Mouse (Mus musculus) hindbrain, embryonic 14.5 days (tissue): ENCODE data around the gene Olfr1359. TPM values are rescaled to one million over a fixed set of nuclear protein-coding genes. Genes with fewer than 3 reads are reported as not detected.
"Not testable (repeated sequence)": the region's sequence is repeated elsewhere in the genome, so short reads cannot be mapped to it uniquely, and the experiment has no call there.

Source experiments
- ATAC-seq: fragments of 200-750 bp; cut with Nextera tagmentation; 2 replicates; pipeline ENCODE4 v1.8.0; 2017; ENCODE audit warnings: moderate number of reproducible peaks, mild to moderate bottlenecking, moderate TSS enrichment, moderate library complexity; ENCODE audit not compliant: low FRiP score
- DNase-seq: peaks from one replicate; pipeline ENCODE4 v3.0.0-alpha.2; 2015; ENCODE audit warnings: low spot score
- H3K27ac ChIP-seq: fragments of 300-500 bp; sonication (generic); 2 replicates; pipeline ENCODE4 v1.5.1; 2014; ENCODE audit warnings: mild to moderate bottlenecking, moderate library complexity
- H3K27me3 ChIP-seq: fragments of 300-500 bp; sonication (generic); 2 replicates; pipeline ENCODE4 v1.6.1; 2014; ENCODE audit warnings: mild to moderate bottlenecking, low read length, mixed read lengths; ENCODE audit not compliant: control insufficient read depth, insufficient read depth
- H3K36me3 ChIP-seq: fragments of 300-500 bp; sonication (generic); replicated peaks from 2 replicates; pipeline ENCODE4 v1.6.1; 2014; ENCODE audit not compliant: control insufficient read depth, insufficient read depth
- H3K4me1 ChIP-seq: fragments of 300-500 bp; sonication (generic); replicated peaks from 2 replicates; pipeline ENCODE4 v1.6.1; 2014; ENCODE audit warnings: antibody characterized with exemption, low read length, mixed read lengths; ENCODE audit not compliant: control insufficient read depth, insufficient read depth
- H3K4me2 ChIP-seq: fragments of 300-500 bp; sonication (generic); replicated peaks from 2 replicates; pipeline ENCODE4 v1.6.1; 2014; ENCODE audit warnings: mild to moderate bottlenecking, moderate library complexity
- H3K4me3 ChIP-seq: fragments of 300-500 bp; sonication (generic); replicated peaks from 2 replicates; pipeline ENCODE4 v1.5.1; 2014; ENCODE audit warnings: mild to moderate bottlenecking, low read length
- H3K9ac ChIP-seq: fragments of 300-500 bp; sonication (generic); 2 replicates; pipeline ENCODE4 v1.6.1; 2014
- H3K9me3 ChIP-seq: fragments of 300-500 bp; sonication (generic); 2 replicates; pipeline ENCODE4 v1.6.1; 2016; ENCODE audit warnings: low read length; ENCODE audit not compliant: control insufficient read depth
- WGBS: fragments of 180-500 bp; shearing (Covaris S2); extraction: QIAGEN DNeasy Blood & Tissue Kit; methylation state at CpG from one replicate; pipeline ENCODE4 v1.1.7; 2014; 5-methylcytosine and 5-hydroxymethylcytosine counted together
- polyA plus RNA-seq: library from polyadenylated mRNA; unstranded; fragments of >200 nt; fragmentation: Nextera tagmentation; extraction: Ambion mirVana; gene quantifications from 2 replicates; pipeline ENCODE4 v1.2.1, GENCODE M21; 2014

Gene Olfr1359
- polyA plus RNA-seq, 1 experiment from 2014 or later = not detected

DNA sequence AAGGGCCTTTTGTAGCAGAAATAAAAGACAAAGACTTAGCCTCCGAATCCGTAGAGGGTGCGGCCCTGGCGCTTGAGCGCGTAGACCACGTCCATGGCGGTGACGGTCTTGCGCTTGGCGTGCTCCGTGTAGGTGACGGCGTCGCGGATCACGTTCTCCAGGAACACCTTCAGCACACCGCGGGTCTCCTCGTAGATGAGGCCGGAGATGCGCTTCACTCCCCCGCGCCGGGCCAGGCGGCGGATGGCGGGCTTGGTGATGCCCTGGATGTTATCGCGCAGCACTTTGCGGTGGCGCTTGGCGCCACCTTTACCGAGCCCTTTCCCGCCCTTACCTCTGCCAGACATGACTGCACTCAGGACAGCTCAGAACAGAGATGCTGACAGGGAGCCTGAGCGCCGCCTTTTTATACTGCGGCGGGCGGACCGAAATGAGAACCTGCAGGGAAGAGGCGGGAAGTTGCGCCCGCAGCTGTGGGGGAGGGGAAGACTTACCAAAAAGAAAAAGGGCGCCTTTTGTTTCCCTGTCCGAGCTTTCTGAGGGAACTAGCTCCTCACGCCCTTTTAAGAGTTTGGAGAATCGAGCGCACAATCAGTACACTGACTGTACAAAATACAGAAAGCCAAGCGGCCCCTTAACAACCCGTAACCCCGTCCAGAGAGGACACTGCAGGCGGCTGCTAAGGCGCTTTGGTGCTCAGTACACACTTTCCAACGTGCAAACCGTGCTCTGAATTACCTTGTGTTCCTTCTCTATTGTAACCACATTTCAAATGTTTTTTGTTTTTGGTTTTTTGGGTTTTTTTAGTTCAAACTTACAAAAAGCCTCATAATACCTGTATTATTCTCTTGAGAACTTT lies 52.5 kb downstream of the Olfr1359 start, which contains the start of gene Hist1h4k:
TSS of gene Hist1h4k (minus strand) at position 347 of the 859 bp plus-strand sequence.
- H3K9me3 ChIP-seq, H3K36me3 ChIP-seq, H3K27me3 ChIP-seq: not testable (repeated sequence)
- Histone ChIP-seq H3K4me1 (peaks cover 39% of the 10 kb centered on the region), H3K4me3 (peak within 1 kb of the TSS; percentile 53), H3K27ac (peak within 1 kb of the TSS; percentile 86), H3K4me2 (peak within 1 kb of the TSS; percentile 90), H3K9ac (peak within 1 kb of the TSS; percentile 75)
- ATAC-seq (peak; percentile 91), DNase-seq (peak; percentile 95)
- WGBS = 0% methylated on average over 43 of the region's 56 CpGs

DNA sequence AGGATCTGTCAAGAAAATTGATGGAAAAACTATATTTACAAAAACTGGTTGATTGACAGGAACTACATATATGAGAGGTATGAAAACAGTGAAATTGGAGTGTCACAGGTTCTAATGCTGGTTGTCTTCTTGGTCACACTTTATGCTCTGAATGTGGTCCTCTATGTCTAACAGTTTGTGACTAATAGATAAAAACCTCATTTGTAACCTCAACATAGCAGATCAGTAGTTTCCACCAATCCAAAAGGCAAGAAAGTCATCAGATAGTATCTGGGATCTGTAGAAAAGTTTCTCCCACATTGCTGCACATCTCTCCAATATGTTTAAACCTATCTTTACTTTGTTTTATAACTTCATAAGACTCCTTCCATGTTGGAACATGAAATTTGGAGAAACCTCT lies 53.5 kb downstream of the Olfr1359 start:
- DNase-seq (no peak), ATAC-seq (no peak)
- Histone ChIP-seq H3K4me1 (peaks cover 39% of the 10 kb centered on the region), H3K27me3 (no peaks in the 10 kb centered on the region), H3K36me3 (no peaks in the 10 kb centered on the region), H3K27ac (no peak overlapping the region), H3K4me2 (no peak overlapping the region), H3K9me3 (no peaks in the 10 kb centered on the region), H3K9ac (no peak overlapping the region), H3K4me3 (no peak overlapping the region)

DNA sequence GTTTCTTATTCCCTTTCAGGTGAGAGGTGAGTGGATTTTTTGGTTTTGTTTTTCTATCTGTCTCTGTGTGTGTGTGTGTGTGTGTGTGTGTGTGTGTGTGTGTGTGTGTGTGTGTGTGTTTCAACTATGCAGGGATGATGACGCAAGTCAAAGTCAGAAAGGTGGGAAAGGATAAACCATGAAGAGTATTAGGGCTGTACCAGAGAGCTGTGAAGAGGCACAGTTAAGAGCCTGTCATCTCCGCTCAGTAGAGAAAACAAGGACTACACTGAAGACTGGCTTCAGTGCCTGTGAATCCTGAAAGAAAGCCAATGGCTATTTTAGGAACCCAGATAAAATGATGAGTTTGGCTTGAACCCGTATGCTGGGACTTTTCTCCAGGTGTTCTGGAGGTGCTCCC lies 53.9 kb downstream of the Olfr1359 start:
- Histone ChIP-seq H3K36me3 (no peaks in the 10 kb centered on the region), H3K27ac (no peak overlapping the region), H3K4me1 (peaks cover 39% of the 10 kb centered on the region), H3K4me3 (no peak overlapping the region), H3K27me3 (no peaks in the 10 kb centered on the region), H3K4me2 (no peak overlapping the region), H3K9me3 (no peaks in the 10 kb centered on the region), H3K9ac (no peak overlapping the region)
- 75% methylated on average over 3 of the region's 3 CpGs for WGBS
- no peak for ATAC-seq
- no peak for DNase-seq

DNA sequence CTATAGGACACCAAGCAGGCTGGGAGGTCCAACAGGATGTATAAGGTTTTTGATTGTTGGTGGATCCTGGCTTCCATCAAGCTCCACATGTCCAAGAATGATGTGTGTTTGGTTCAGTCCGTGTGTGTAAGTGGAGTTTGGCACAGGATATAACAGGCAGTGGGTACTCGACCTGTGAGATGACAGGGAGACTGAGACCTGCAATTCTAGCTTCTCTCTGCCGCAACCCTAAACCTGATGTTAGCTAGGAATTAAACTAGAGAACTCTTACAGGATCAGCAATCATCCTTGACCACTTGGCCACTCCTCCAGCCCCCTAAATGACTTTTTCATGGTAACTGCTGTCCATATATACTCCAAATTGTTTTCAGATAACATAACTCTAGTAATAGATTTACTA lies 54.4 kb downstream of the Olfr1359 start:
- H3K9me3 ChIP-seq = no peaks in the 10 kb centered on the region
- no peak overlapping the region for H3K9ac ChIP-seq
- H3K4me1 ChIP-seq = peaks cover 37% of the 10 kb centered on the region
- H3K36me3 ChIP-seq = no peaks in the 10 kb centered on the region
- no peaks in the 10 kb centered on the region for H3K27me3 ChIP-seq
- 68% methylated on average over 3 of the region's 3 CpGs for WGBS
- DNase-seq (no peak), ATAC-seq (no peak)
- no peak overlapping the region for H3K4me3 ChIP-seq
- peak overlapping the region; percentile 87; the same call in 1 of the 2 replicates for H3K4me2 ChIP-seq
- H3K27ac ChIP-seq = no peak overlapping the region

DNA sequence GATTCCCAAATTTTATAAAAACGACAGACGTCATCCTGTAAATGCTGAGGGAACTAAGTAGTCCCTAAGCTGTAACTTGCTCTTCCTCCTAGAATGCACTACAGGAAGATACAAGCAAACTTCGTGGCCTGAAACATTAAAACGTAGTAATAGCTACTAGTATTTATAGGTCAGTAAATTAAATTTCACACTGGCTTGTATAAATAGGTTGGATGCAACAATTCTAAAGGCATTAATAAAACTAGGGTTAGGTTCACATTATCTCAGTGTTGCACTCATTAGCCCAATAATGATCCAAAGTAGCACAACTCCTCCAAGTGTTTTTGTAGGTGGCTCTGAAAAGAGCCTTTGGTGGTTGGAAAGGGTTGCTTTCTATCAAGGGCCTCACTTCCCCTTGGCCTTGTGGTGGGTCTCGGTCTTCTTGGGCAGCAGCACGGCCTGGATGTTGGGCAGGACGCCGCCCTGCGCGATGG lies 55.2 kb downstream of the Olfr1359 start:
- H3K4me1 ChIP-seq = peaks cover 33% of the 10 kb centered on the region
- no peaks in the 10 kb centered on the region for H3K36me3 ChIP-seq
- WGBS = 3% methylated on average over 9 of the region's 10 CpGs
- peak overlapping the region; percentile 38 for H3K4me3 ChIP-seq
- H3K4me2 ChIP-seq = peak overlapping the region; percentile 87
- H3K9ac ChIP-seq = peak overlapping the region; percentile 61
- H3K9me3 ChIP-seq = no peaks in the 10 kb centered on the region
- peak overlapping the region; percentile 90 for H3K27ac ChIP-seq
- DNase-seq = peak; percentile 25
- ATAC-seq = no peak
- no peaks in the 10 kb centered on the region for H3K27me3 ChIP-seq

DNA sequence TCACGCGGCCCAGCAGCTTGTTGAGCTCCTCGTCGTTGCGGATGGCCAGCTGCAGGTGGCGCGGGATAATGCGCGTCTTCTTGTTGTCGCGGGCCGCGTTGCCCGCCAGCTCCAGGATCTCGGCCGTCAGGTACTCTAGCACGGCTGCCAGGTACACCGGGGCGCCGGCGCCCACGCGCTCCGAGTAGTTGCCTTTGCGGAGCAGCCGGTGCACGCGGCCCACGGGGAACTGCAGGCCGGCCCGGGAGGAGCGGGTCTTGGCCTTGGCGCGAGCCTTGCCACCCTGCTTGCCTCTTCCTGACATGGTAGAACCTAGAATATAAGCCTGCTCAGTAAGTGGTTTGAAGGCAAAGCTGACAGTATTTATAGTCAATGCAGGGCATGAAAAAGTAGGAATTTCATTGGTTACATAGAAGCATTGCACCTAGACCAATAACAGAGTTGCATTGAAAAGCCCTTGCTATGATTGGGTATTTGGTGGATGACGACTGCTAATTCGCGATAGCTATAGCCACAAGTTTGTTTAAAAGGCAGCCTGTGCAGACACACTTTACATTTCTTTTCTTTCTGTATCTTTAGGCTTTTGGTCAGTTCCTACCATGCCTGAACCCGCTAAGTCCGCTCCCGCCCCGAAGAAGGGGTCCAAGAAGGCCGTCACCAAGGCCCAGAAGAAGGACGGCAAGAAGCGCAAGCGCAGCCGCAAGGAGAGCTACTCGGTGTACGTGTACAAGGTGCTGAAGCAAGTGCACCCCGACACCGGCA lies 55.8 kb downstream of the Olfr1359 start, which contains the start of the genes Hist1h2ak and Hist1h2bn:
TSS of gene Hist1h2ak (minus strand) at position 304 of the 762 bp plus-strand sequence.
TSS of gene Hist1h2bn (plus strand) at position 600 of the 762 bp plus-strand sequence.
- Histone ChIP-seq H3K9ac (peak within 1 kb of the TSS; percentile 61), H3K27ac (peak within 1 kb of the TSS; percentile 90), H3K4me3 (peak within 1 kb of the TSS; percentile 38), H3K4me2 (peak within 1 kb of the TSS; percentile 87), H3K4me1 (peaks cover 28% of the 10 kb centered on the region)
- DNase-seq (peak; percentile 93), ATAC-seq (peak; percentile 95)
- WGBS = under 1% methylated on average over 45 of the region's 50 CpGs
- not testable (repeated sequence) for H3K36me3 ChIP-seq, H3K27me3 ChIP-seq, H3K9me3 ChIP-seq

DNA sequence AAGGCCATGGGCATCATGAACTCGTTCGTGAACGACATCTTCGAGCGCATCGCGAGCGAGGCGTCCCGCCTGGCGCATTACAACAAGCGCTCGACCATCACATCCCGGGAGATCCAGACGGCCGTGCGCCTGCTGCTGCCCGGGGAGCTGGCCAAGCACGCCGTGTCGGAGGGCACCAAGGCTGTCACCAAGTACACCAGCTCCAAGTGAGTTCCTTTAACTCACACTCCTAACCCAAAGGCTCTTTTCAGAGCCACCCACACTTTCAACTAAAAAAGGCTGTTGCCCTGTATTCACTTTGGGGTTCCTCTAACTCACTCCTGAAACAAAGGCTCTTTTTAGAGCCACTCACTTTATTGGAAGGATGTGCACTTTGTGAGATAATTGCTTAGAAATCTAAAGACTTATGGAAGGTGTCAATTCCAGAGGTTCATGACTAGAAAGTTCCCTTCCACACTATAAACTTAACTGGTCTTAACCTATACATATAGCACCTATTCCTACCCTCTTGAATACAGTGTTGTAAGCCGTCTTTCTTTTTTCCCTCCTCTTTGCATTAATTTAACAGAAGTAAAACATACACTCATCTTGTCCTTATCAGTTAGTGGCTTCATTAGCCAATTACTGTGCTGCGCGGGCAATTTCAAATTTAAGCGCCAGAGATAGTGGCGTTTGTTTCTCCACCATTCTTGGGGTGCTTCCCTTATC lies 56.5 kb downstream of the Olfr1359 start:
- H3K27me3 ChIP-seq, H3K36me3 ChIP-seq, ATAC-seq, H3K9me3 ChIP-seq: not testable (repeated sequence)
- Histone ChIP-seq H3K27ac (peak overlapping the region; percentile 16; the same call in 1 of the 2 replicates), H3K4me3 (peak overlapping the region; percentile 38), H3K4me2 (peak overlapping the region; percentile 87), H3K4me1 (peaks cover 21% of the 10 kb centered on the region), H3K9ac (peak overlapping the region; percentile 54)
- WGBS = under 1% methylated on average over 16 of the region's 26 CpGs
- peak; percentile 56 for DNase-seq

DNA sequence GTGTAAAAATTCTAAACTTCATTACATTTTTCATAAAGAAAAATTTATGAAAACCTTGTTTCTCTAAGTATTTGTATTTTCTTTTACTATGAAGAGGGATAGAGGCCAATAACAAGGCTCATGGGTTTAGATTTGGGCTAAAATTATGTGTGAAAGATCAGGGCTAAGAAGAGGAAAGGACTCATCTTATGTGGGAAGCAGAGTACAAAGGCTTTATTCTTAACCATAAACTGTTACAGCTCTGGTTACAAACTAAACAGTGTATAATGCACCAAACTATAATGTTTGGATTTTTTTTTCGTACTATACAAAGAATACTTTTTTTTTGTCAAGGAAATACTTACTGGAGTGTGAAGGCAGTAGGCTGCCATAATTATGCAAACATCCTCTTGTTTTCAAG lies 57.8 kb downstream of the Olfr1359 start:
- 70% methylated on average over 1 of the region's 1 CpGs for WGBS
- Histone ChIP-seq H3K27ac (no peak overlapping the region), H3K9ac (no peak overlapping the region), H3K4me3 (no peak overlapping the region), H3K27me3 (no peaks in the 10 kb centered on the region), H3K4me1 (peaks cover 19% of the 10 kb centered on the region), H3K4me2 (no peak overlapping the region), H3K36me3 (no peaks in the 10 kb centered on the region), H3K9me3 (no peaks in the 10 kb centered on the region)
- DNase-seq (no peak), ATAC-seq (no peak)
